Mouse (Mus musculus) large intestine, adult 2 months (tissue): ENCODE measurements around the gene Bcl3. TPM values are rescaled to one million over a fixed set of nuclear protein-coding genes. Genes with fewer than 3 reads are reported as not detected.
"Not testable (repeated sequence)": the region's sequence is repeated elsewhere in the genome, so short reads cannot be mapped to it uniquely, and the experiment has no call there.

Experiments used
- DNase-seq: peaks from one replicate; pipeline ENCODE4 v3.0.0-alpha.2; 2012; ENCODE audit warnings: low read depth, low spot score
- WGBS: fragments of 180-500 bp; shearing (Covaris S2); methylation state at CpG from one replicate; pipeline ENCODE4 v1.1.7; 2018; 5-methylcytosine and 5-hydroxymethylcytosine counted together
- polyA plus RNA-seq: library from polyadenylated mRNA; depleted of rRNA; stranded (reverse); fragments of >200 nt; gene quantifications from 2 replicates; pipeline ENCODE4 v1.2.3, GENCODE M21; 2012

The Bcl3 gene
- polyA plus RNA-seq, 1 experiment, result 95.0 TPM

GRCm38 (mm10) chr7:19813161-19813560 is 9.4 kb downstream of the Bcl3 start:
- no peak for DNase-seq
- 94% methylated on average over 4 of the region's 4 CpGs for WGBS

- 54% methylated on average over 22 of the region's 22 CpGs for WGBS
- no peak for DNase-seq
Observed at GRCm38 (mm10) chr7:19811114-19811513, 11.5 kb downstream of the Bcl3 start.

GRCm38 (mm10) chr7:19809369-19809768 is 13.2 kb downstream of the Bcl3 start:
- no peak for DNase-seq
- 82% methylated on average over 27 of the region's 27 CpGs for WGBS

- 91% methylated on average over 8 of the region's 8 CpGs for WGBS
- DNase-seq, result no peak
Observed at GRCm38 (mm10) chr7:19806356-19806969, 16.1 kb downstream of the Bcl3 start.

- WGBS, result 21% methylated on average over 6 of the region's 7 CpGs
- no peak for DNase-seq
Observed at GRCm38 (mm10) chr7:19802995-19803394, 19.6 kb downstream of the Bcl3 start.

- DNase-seq, result no peak
- WGBS, result 29% methylated on average over 2 of the region's 2 CpGs
Observed at GRCm38 (mm10) chr7:19800764-19801163, 21.8 kb downstream of the Bcl3 start.

- WGBS, result 1% methylated on average over 32 of the region's 32 CpGs
- no peak for DNase-seq
Observed at GRCm38 (mm10) chr7:19796697-19797588, 25.6 kb downstream of the Bcl3 start, which contains the start of gene Cblc. Gene Cblc (minus strand): TSS chr7:19796809.

- no peak for DNase-seq
- WGBS, result 8% methylated on average over 18 of the region's 18 CpGs
Observed at GRCm38 (mm10) chr7:19796254-19796653, 26.3 kb downstream of the Bcl3 start.

GRCm38 (mm10) chr7:19795236-19795635 is 27.3 kb downstream of the Bcl3 start:
- no peak for DNase-seq
- WGBS, result 47% methylated on average over 2 of the region's 2 CpGs

GRCm38 (mm10) chr7:19792701-19793630 is 29.6 kb downstream of the Bcl3 start:
- WGBS, result 35% methylated on average over 19 of the region's 19 CpGs
- DNase-seq, result no peak

- WGBS, result 82% methylated on average over 2 of the region's 2 CpGs
- not testable (repeated sequence) for DNase-seq
Observed at GRCm38 (mm10) chr7:19791504-19791903, 31.1 kb downstream of the Bcl3 start.

- DNase-seq, result peak; percentile 61
- WGBS, result 9% methylated on average over 19 of the region's 19 CpGs
Observed at GRCm38 (mm10) chr7:19789904-19790347, 32.6 kb downstream of the Bcl3 start.

- no peak for DNase-seq
- 58% methylated on average over 12 of the region's 12 CpGs for WGBS
Observed at GRCm38 (mm10) chr7:19785874-19786458, 36.6 kb downstream of the Bcl3 start.

- WGBS, result 43% methylated on average over 11 of the region's 11 CpGs
- no peak for DNase-seq
Observed at GRCm38 (mm10) chr7:19784764-19785535, 37.6 kb downstream of the Bcl3 start.

- WGBS, result 72% methylated on average over 8 of the region's 8 CpGs
- DNase-seq, result no peak
Observed at GRCm38 (mm10) chr7:19783630-19784029, 38.9 kb downstream of the Bcl3 start.

GRCm38 (mm10) chr7:19782645-19783044 is 39.9 kb downstream of the Bcl3 start:
- DNase-seq, result no peak
- 95% methylated on average over 4 of the region's 4 CpGs for WGBS

- no peak for DNase-seq
- WGBS, result 92% methylated on average over 7 of the region's 7 CpGs
Observed at GRCm38 (mm10) chr7:19781741-19782140, 40.8 kb downstream of the Bcl3 start.

GRCm38 (mm10) chr7:19779903-19780302 is 42.7 kb downstream of the Bcl3 start:
- DNase-seq, result no peak
- WGBS, result 82% methylated on average over 4 of the region's 4 CpGs

- DNase-seq, result no peak
- WGBS, result 46% methylated on average over 8 of the region's 8 CpGs
Observed at GRCm38 (mm10) chr7:19778645-19779044, 43.9 kb downstream of the Bcl3 start.
